Mouse (Mus musculus) bone marrow macrophage, adult 2 months (primary cell): ENCODE measurements around the gene Obsl1.

Experiments
- CTCF ChIP-seq: IDR thresholded peaks from 2 replicates; pipeline ENCODE4 v1.5.1; 2012; ENCODE audit warnings: low read depth, mild to moderate bottlenecking, low read length, moderate library complexity
- POLR2A ChIP-seq: IDR thresholded peaks from 2 replicates; pipeline ENCODE4 v1.6.1; 2012; ENCODE audit warnings: mild to moderate bottlenecking, low read depth, low read length, borderline replicate concordance

GRCm38 (mm10) chr1:75494878-75495548, 11.2 kb downstream of the Obsl1 start:
- TF ChIP-seq CTCF, result peak; percentile 36; the same call in 1 of the 2 replicates
- no peak for TF ChIP-seq POLR2A
